Comparison of ENCODE assay signal across 12 mouse cellular contexts in the genomic region with DNA sequence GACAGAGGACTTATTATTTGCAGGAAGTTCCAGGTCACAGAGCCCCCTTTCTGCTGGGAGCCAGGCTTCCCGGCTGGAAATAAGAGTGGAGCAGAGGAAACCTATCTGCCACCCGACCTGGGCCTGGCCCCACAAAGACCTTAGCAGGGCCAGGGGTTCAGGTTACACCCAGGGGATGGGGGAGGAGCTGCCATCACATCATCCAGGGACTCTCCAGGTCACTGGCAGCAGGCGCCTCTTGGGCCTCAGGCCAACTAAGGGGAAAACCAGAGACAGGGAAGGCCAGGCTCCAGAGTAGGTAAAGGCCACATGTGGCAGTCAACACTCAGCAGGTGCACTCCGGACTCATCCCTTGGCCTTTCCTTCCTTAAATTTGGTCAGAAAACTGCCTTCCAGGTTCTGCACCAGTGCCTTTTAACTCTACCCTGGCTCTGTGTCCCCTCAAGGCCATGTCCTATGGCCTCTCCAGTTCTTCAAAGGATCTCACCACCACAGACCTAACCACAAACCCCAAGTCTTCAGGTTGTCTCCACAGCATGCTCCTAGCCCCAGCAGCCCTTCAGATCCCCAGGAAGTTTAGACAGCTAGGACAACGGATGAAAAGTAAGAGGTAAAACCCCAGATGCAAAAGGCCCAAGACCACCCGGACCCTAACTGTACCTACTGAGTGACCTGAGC. TPM values are rescaled to one million over a fixed set of nuclear protein-coding genes. Genes with fewer than 3 reads are reported as not detected.
A peak's percentile ranks its signal among the peaks of the same experiment; 100 is the strongest.
DNase-seq lines count a peak whose midpoint lies in the region; ATAC-seq lines count a peak whose summit lies in the region.
"Had no signal": no experiment of that assay in that cellular context is flagged by ENCODE, and none has a peak within 500 bp of the region (broad histone marks: within the 10 kb centered on the region; RNA-seq: fewer than 3 reads in every experiment).

No protein-coding gene starts in this region.

- peak; percentile 61 for DNase-seq in MN1 (ENCODE audit: low spot score)
- peak; percentile 50 for DNase-seq in embryo, embryonic 9.5 days (ENCODE audit: extremely low spot score)
- no peak for DNase-seq in liver, embryonic 13.5 days
- no peak for DNase-seq in right cerebral cortex, adult 18-20 months
- DNase-seq in cerebellum, adult 11-12 months, result no peak
- DNase-seq: adrenal gland, postnatal 36 days; cerebellum, adult 9-11 months; layer of hippocampus, adult 9-11 months; midbrain, embryonic 14.5 days; right cerebral cortex, postnatal 25 days had no signal

- ATAC-seq in intestine, embryonic 16.5 days, result no peak
- no peak for ATAC-seq in intestine, embryonic 15.5 days
- ATAC-seq in liver, embryonic 13.5 days (ENCODE audit: low read depth), result no peak

- H3K27me3 ChIP-seq in intestine, embryonic 16.5 days (replicated peaks; ENCODE audit: control insufficient read depth, insufficient read depth, low read length), result no peaks in the 10 kb centered on the region
- no peaks in the 10 kb centered on the region for H3K27me3 ChIP-seq in intestine, embryonic 15.5 days (replicated peaks)
- no peaks in the 10 kb centered on the region for H3K27me3 ChIP-seq in liver, embryonic 13.5 days

- 60% methylated on average over 6 of the region's 6 CpGs for WGBS in intestine, embryonic 16.5 days
- 59% methylated on average over 6 of the region's 6 CpGs for WGBS in intestine, embryonic 15.5 days
- WGBS in liver, embryonic 13.5 days (ENCODE audit: insufficient replicate concordance), result 38% methylated on average over 6 of the region's 6 CpGs

- H3K4me2 ChIP-seq in intestine, embryonic 16.5 days (ENCODE audit: low read depth, low read length), result no peak overlapping the region
- H3K4me2 ChIP-seq in intestine, embryonic 15.5 days (replicated peaks), result no peak overlapping the region
- H3K4me2 ChIP-seq in liver, embryonic 13.5 days, result peak overlapping the region; percentile 48

- no peaks in the 10 kb centered on the region for H3K9me3 ChIP-seq in intestine, embryonic 16.5 days (ENCODE audit: control insufficient read depth, low read length)
- no peaks in the 10 kb centered on the region for H3K9me3 ChIP-seq in intestine, embryonic 15.5 days
- H3K9me3 ChIP-seq in liver, embryonic 13.5 days (replicated peaks), result no peaks in the 10 kb centered on the region

- no peak overlapping the region for H3K4me3 ChIP-seq in intestine, embryonic 16.5 days (ENCODE audit: low read length)
- H3K4me3 ChIP-seq in intestine, embryonic 15.5 days (replicated peaks), result no peak overlapping the region
- H3K4me3 ChIP-seq in liver, embryonic 13.5 days (replicated peaks), result peak overlapping the region; percentile 21; the same call in 1 of the 2 replicates

- H3K36me3 ChIP-seq in intestine, embryonic 16.5 days (ENCODE audit: control insufficient read depth, insufficient read depth, low read length), result no peaks in the 10 kb centered on the region
- no peaks in the 10 kb centered on the region for H3K36me3 ChIP-seq in intestine, embryonic 15.5 days
- peaks cover 95% of the 10 kb centered on the region for H3K36me3 ChIP-seq in liver, embryonic 13.5 days

- peaks cover 32% of the 10 kb centered on the region for H3K4me1 ChIP-seq in intestine, embryonic 16.5 days (ENCODE audit: control insufficient read depth, insufficient read depth, low read length)
- H3K4me1 ChIP-seq in intestine, embryonic 15.5 days (replicated peaks), result peaks cover 35% of the 10 kb centered on the region
- peaks cover 79% of the 10 kb centered on the region for H3K4me1 ChIP-seq in liver, embryonic 13.5 days (replicated peaks)

- 0 out of 2 replicates have a peak overlapping the region, but pooled peaks have one; percentile 17 for H3K9ac ChIP-seq in intestine, embryonic 16.5 days (ENCODE audit: low read depth, low read length)
- no peak overlapping the region for H3K9ac ChIP-seq in intestine, embryonic 15.5 days
- peak overlapping the region; percentile 53 for H3K9ac ChIP-seq in liver, embryonic 13.5 days

- H3K27ac ChIP-seq in intestine, embryonic 16.5 days (ENCODE audit: low read length), result no peak overlapping the region
- H3K27ac ChIP-seq in intestine, embryonic 15.5 days, result no peak overlapping the region
- H3K27ac ChIP-seq in liver, embryonic 13.5 days, result peak overlapping the region; percentile 70

RNA-seq across cellular contexts. Expression of a gene that starts 9.0 kb away (rescaled TPM):
- polyA plus RNA-seq in intestine, embryonic 16.5 days (2015; fragmentation: Nextera tagmentation; extraction: Ambion mirVana), result 2.4 and 3.8 TPM in 2 replicates
- polyA plus RNA-seq in intestine, embryonic 15.5 days (2015; fragmentation: Nextera tagmentation; extraction: Ambion mirVana), result 2.6 and 3.5 TPM in 2 replicates
- polyA plus RNA-seq in liver, embryonic 13.5 days (2015; fragmentation: Nextera tagmentation; extraction: Ambion mirVana), result 15.3 and 16.7 TPM in 2 replicates

Comparison
In these comparisons a context has a peak if more than half of its experiments do, and no peak if none do; other contexts are left out.
1. DNase-seq: peak in MN1 (single experiment) and embryo, embryonic 9.5 days (single experiment); none in liver, embryonic 13.5 days (single experiment), right cerebral cortex, adult 18-20 months (single experiment) and cerebellum, adult 11-12 months (single experiment).